In the genomic region with DNA sequence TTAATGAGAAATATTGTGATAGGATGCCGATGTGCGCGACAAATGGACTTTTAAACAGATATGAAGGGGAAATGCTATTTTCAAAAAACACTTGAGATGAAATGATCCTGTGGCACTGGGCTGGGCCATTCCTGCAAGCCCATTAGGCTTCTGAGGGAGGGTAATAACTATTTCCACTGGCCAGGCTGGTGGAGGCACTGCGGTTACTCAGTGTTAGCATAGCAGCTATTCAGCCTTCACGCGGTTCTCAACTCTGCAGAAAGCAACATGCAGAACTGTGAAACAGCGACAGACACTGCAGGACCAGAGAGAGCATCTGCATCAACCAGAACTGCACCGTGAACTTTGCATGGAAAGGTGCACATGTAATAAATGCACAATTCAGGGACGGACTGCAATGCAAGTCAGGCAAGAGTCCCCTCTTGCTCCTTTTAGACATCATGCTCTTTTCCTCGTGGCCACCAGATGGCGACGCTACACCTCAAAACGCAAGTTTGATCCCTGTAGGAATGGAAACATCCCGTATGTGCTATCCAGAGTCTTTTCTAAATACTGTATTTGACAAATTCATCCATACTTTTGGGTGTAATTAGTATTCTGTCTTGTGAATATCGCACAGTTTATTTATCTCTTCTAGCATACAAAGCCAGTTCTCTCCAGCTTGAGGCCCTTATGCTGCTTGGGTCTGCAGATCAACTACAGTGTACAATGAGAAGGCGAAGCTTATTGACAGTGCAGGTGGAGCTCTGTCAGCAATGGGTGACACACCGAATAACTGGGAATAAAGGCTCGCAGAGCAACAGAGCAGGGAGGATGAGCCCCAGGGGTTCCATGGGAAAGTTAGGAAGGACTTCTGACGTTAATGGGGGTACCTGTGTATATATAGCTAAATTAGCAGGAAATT, we compare ENCODE assay signal across 7 mouse cellular contexts.
DNase-seq lines count a peak whose midpoint lies in the region; ATAC-seq and TF ChIP-seq lines count a peak whose summit lies in the region.

No protein-coding gene starts in this region.

- in situ Hi-C loops in Patski (cut with MboI; ENCODE audit: low pct_unique_long_range_greater_than_20kb), result loop anchor here (5.0 kb wide), 1 partner anchor 103 kb away; no protein-coding TSS in a partner anchor

- 0 out of 2 replicates have a peak, but pooled peaks cover 4% of the 10 kb centered on the region for H3K4me1 ChIP-seq in hindbrain, embryonic 10.5 days (replicated peaks)

- DNase-seq in CD4-positive, CD25-positive, alpha-beta regulatory T cell, adult 2 months (ENCODE audit: low read depth, low spot score), result peak; percentile 57
- DNase-seq in Patski (ENCODE audit: low read depth, low spot score), result no peak
- peak; percentile 77 for DNase-seq in embryo, embryonic 11 days
- peak; percentile 66 for DNase-seq in hindbrain, embryonic 10.5 days (ENCODE audit: low spot score)
- peak; percentile 59 to 75 for DNase-seq in layer of hippocampus, adult 2 months (ENCODE audit: low spot score in 2 of 2)
- DNase-seq in lung, postnatal 36 days, result peak; percentile 65
- peak; percentile 73 for DNase-seq in right cerebral cortex, postnatal 14 days

- WGBS in hindbrain, embryonic 10.5 days, result 42% methylated on average over 19 of the region's 19 CpGs

- H3K9me3 ChIP-seq in hindbrain, embryonic 10.5 days, result no peaks in the 10 kb centered on the region

- peaks cover 4% of the 10 kb centered on the region for H3K27me3 ChIP-seq in Patski
- H3K27me3 ChIP-seq in hindbrain, embryonic 10.5 days (ENCODE audit: insufficient read depth, poor library complexity, severe bottlenecking), result no peaks in the 10 kb centered on the region

- peak; percentile 78 for TF ChIP-seq CTCF in Patski (IDR thresholded peaks at IDR 0.05)
- peak; percentile 94 for TF ChIP-seq CTCF in layer of hippocampus, adult 2 months (conservative IDR thresholded peaks at IDR 0.05)

- H3K4me3 ChIP-seq in hindbrain, embryonic 10.5 days, result no peak overlapping the region
- H3K4me3 ChIP-seq in layer of hippocampus, adult 2 months, result peak overlapping the region; percentile 31

- CTCF ChIA-PET in Patski (lab: Charles Lee), result interaction anchor here (0.8 to 1.7 kb wide), 5 partner anchors 12 to 105 kb away, joined by 3 to 6 read pairs (median 5); no protein-coding TSS in a partner anchor

- ATAC-seq in Patski, result no peak

- H3K27ac ChIP-seq in hindbrain, embryonic 10.5 days, result no peak overlapping the region
- no peak overlapping the region for H3K27ac ChIP-seq in layer of hippocampus, adult 2 months

- POLR2A ChIA-PET in Patski (lab: Charles Lee), result no interaction called here

- no peaks in the 10 kb centered on the region for H3K36me3 ChIP-seq in hindbrain, embryonic 10.5 days
